Mouse (Mus musculus) left cerebral cortex, adult 9 months (tissue): ENCODE results near the gene Klhl29.

ENCODE experiments used
- DNase-seq, 2 experiments: peaks; one replicate each; pipeline ENCODE4 v3.0.0; 2022; ENCODE audit warnings: low spot score in 2 of 2

The Klhl29 gene

DNA sequence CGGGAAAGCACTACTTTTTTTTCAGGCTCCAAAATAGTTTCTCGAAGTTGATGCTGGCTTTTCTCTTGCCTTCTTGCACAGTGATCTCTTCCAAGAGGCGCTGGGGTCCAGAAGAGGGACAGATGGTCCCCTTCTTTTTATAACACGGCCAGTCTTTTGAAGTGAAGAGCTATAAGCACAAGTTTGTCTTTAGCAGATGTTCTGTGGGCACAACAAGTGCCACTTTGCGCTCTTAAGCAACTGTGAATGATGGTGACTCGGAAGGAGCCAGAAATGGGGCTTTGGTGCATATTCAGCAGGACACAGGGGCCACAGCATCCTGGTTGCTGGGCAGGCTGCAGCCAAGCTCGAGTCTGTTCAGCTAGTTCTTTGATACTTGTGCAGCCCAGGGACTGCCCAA is 249.6 kb downstream of the Klhl29 start:
- peak; percentile 68 to 76 for DNase-seq

DNA sequence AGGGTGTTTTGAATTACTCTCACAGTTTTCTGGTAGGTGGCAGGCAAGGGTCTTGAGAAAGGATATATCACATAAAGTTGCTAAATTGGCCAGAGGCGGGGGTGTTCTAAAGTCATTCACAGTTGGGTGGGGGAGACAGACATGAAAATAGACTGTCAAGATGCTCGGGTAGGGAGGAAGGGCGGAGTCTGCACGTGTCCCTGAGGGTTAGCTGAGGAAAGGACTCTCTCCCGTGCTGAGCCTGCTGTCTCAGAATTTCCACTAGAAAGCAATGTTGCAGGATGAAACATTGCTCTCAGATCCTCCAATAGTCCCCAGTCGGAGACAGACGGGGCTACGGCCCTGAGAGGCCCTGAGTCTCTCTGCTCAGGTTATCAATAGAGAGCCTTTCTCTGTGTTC is 252.5 kb downstream of the Klhl29 start:
- peak in 1 of 2 experiments; percentile 79 for DNase-seq

DNA sequence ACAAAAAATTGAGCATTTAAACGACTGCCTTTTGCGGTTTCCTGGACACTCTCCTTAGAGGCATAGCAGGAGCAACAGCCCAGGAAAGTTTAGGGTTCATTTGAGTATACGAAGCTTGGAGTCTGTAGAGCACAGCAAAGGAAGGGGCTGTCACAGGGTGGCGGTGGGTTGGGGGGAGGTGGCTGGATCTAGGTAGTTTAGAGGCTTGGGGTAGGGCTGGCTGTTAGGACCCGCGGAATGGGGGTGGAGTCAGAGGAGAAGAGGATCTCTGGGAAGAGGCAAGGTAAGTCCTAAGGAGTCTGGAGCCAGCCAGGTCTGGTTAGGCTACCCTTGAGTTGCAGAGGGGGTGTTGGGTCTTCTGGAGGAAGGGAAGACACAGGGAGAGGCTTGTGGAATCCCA is 255.2 kb downstream of the Klhl29 start:
- no peak for DNase-seq

DNA sequence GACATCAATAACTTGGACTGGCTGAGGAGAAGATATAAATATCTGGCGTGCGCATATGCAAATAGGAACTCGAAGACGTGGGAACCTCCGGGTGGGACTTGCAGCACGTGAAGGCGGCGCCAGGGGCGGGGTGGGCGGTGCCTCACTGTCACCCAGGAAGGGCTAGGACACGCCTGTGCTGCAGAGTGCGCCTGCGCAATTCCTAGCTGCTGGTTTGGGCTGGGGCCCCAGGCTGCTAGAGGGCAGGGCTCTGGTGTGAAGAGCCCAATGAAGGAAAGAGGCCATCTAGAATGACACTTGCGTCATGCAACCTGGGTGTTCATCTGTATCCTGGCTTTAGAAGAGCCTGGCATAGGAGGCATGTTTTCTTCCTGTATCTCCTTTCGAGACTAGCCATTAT is 255.8 kb downstream of the Klhl29 start:
- DNase-seq = peak; percentile 90 to 97

DNA sequence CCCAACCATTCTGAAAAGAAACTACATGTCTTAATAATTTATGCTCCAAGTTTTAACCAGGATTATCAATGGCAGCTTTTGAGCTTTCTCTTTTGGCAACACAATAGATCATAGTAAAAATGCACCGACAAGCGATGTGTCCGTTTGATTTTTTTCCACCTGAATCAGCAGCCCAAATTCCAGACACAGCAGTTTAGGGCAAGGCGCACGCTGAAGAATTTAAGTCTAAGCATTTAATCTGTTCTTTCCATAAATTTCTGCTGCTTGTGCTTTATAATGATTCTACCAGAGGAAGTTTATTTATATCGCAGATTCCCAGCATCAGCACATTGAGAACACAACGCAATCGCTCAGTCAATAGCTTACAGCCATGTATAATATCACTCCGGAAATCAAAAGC is 256.2 kb downstream of the Klhl29 start:
- no peak for DNase-seq

DNA sequence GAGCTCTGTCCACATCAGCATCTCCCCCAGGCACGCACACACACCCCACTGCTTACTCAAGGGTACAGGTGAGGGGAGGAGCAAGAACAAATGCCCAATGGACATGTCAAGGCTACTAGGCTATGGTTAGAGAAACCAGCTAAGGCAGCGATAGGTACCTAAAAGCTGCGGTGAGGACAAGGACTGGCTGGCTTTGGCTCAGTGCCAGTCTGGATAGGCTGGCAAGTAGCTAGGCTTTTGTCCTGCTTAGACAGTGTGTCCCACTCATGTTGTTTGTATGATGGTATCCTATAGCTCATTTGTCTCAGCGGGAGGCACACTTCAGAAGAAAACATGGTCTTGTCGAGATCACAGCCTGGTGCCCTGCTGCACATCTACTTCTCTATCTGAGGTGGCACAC is 258.9 kb downstream of the Klhl29 start:
- no peak for DNase-seq

DNA sequence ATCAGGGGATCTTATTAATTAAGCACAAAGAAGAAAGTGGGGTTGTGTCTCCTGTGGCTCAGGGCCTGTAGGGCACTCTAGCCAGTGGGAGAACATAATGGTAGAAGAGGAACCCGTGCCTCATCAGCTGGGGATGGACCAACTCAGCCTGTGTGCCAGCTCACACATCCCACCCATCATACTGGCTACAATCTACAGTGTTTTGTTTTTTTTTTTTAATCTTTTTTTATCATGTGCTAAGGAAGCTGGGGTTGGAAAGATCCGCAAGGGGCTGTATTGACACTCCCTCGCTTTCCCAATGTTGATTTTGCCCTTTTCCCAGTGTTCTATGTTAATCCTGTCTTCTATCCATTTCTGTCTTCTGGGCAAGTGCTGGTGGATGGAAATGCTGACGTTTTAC is 260.9 kb downstream of the Klhl29 start:
- DNase-seq = no peak

DNA sequence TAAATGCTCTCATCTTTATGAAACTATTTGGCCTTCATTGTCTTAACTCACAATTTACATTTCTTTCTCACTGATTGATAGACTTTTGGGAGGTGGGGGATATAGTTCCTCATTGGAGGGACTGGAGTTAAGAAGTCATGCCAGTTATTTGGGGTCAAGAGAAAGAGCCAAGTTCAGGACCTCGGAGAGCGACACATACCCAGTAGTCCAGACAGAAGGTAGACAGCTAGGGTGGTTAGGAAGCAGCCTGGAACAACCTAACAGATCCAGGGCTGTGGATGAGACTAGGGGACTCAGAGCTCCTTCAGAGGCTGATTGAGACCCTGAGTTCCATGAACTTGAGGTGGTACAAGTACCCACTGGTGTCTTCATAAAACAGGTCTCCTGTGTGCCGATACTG is 264.1 kb downstream of the Klhl29 start:
- DNase-seq = no peak

DNA sequence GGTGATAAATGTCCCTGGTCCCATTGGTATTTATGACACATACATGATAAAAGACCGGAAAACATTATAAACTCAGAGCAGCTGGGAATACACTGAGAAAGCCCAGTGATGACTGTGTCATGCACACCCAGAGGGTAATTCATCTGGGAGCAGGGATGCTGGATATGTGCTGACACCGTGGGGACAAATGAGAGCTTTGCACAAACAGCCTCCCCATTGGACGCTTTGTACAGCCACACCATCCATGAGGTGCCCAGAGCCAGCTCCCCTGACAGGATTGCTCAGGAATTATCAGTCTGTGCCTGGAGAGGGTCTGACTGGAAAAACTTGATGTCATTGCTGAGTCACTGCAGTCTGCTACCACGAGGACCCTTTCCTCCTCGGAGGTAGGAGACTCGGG is 266.9 kb downstream of the Klhl29 start:
- no peak for DNase-seq

DNA sequence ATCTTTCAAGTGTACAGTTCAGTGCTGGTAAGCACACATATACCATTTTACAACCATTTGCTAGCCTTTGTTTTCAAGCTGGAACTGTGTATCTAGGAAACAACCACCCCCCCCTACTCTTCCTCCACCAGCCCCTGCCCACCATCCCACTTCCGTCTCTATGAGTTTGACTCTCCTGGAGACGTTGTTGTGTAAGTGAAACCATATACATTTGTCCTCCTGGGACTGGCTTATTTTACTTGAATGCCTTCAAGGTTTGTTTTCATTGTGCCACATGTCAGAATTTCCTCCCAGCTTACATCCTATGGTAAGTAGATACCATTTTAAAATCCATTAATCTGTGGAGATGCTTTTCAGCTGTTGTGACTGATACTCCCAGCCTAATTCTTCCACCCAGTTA is 267.7 kb downstream of the Klhl29 start:
- DNase-seq = no peak

DNA sequence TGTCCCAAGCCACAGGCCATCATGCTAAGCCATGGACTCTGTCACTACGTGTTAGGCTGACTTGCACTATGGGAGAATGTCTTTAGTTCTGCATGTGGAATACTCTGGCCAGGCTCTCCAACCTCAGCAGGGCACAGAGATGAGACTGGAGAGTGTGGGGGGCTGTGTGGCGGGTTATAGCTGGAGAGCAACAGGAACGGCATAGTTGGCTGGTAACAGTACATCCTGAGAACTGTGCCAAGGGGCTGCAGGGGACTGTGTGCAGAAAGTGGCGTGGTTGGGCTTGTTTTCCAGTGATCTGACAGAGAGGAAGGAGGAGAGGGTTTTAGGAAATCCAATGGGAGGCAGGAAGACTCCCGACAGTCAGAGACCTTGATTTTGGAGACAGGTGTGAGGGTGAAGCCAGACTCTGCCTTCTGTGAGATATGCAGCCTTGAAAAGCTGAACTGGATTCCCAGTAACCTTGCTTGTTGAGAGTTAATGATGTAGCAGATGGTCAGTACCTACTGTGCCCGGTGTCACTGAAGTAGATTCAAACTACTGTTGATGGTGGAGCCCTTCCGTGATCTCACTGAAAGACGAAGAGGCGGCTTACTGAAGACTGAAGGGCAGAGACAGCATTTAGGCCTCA is 270.9 kb downstream of the Klhl29 start:
- DNase-seq = no peak

DNA sequence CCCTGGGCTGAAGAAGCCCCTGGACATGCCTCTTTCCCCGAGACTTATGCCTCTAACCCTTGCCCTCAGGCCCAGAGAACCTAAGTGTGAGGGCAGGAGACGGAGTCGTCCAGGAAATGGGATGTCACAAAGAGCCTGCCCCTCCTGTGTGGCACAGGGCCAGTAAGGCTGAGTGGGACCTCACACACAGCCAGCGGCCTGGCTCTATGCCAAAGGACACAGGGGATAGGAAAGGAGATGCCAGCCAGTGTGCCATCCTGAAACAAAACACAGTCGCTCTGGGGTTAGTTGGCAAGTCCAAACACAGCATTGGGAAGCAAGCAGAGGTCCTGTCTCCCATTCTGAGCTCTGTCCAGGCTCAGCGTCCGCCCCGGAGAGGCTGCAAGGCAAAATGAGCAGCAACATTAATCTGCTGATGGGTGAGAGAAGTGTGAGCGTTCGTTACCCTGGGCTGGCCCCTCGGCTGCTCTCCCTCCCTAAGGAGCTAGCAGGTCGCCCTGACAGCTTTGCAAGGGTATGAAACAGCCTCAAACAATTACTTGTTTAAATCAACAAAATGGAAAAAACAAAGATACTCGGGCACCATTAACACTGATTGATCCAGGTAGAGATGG is 274.0 kb downstream of the Klhl29 start:
- DNase-seq = no peak

DNA sequence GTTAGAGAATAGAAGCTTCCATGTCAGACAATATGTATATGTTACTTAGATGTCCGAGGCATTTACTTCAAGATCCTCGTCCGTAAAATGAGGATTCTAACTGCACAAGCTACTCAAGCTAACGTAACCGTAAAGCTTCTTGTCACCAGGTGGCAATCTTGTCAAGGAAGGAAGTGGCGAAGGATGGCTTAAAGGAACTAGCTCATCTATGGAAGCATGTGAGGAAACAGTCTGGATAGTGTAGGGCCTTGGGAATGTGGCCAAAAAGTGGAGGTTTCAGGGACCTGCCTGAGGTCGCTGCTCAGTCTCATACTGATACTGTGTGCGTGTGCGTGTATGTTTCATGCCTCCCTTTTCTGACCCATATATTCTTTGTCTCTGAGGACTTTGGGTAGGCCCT is 275.9 kb downstream of the Klhl29 start:
- DNase-seq = peak in 1 of 2 experiments; percentile 36

DNA sequence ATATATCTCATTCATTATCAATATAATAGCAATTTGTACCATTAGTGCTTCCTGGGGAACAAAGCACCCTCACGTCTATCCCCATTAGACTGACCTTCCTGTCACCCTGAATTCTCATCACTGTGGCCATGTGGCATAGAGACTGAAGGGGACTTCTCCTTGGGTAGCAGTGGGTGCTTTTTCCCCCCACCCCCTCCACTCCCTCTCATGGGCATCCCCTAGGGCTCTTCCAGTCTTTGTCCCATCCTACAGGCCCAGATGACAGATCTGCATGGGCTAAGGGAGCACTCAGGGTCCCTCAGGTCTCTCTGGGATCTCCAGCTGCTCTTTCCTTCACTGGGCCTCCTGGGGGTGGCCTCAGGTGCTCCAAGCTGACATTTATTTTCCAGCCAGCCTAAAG is 286.8 kb downstream of the Klhl29 start:
- no peak for DNase-seq

DNA sequence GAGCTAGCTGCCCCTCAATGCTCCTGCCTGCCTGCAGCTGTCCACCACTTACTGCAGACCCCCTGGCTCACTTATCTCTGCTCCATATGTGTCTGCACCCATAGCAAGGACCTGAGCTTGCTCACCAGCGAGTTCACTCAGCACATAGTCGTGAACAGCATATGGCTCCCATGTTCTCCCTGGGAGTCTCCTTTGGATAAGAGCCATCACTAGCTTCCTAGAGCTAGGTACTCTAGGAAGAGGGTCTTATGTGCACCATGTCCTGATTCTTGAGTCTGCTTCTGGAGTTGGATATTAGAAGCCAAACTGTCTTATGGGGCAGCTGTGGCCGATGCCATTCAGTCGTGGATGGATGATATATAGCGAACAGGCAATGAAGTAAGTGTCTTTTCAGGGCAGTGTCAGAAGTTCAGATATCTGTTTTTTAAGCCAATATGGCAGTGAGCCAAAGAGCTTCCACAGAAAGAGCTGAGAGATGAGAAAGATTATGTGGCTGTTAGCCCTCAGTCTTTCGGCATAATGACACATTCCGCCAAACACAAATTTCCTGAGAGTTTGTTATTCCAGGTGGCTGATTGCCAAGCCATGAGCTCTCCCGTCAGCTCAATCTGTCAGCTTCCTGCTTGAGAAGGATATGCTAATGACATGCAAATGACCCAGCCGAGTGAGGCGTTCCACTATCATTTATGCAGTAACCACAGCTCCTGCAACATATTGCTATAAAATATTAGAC is 287.5 kb downstream of the Klhl29 start:
- peak; percentile 39 to 58 for DNase-seq

DNA sequence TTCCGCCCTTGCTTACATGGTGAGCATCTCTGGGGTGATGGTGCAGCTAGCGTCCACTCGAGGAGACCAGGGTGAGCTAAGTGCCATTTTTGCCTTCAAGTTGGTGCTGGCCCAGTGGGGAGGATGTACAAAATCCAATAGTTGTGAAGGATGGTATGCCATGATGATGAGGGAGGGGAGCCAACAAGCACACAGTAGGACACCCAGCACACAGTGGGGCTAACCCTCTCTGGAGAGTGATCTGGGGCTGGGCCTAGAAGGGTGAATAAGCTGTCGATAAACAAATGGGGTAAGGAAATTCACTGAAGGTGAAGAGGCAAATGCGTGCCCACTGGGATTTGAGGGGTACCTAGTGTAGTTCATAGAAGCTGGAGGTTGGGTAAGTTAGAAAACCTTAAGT is 290.8 kb downstream of the Klhl29 start:
- DNase-seq = no peak

DNA sequence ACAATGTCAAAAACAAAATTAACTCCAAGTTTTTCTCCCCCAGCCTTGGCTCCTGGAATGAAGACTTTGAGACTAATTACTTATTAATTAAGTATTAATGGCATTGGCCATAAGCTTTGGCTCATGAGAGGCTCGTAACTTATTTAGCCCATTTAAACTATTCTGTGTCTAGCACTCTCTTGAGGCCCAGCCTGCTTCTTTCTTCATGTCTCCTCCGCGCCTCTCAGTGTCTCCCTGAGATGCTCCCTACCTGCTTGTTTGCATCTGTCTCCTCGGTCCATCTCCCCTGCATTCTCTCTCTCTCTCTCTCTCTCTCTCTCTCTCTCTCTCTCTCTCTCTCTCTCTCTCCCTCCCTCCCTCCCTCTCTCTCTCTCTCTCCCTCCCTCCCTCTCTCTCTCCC is 294.0 kb downstream of the Klhl29 start:
- DNase-seq = no peak

DNA sequence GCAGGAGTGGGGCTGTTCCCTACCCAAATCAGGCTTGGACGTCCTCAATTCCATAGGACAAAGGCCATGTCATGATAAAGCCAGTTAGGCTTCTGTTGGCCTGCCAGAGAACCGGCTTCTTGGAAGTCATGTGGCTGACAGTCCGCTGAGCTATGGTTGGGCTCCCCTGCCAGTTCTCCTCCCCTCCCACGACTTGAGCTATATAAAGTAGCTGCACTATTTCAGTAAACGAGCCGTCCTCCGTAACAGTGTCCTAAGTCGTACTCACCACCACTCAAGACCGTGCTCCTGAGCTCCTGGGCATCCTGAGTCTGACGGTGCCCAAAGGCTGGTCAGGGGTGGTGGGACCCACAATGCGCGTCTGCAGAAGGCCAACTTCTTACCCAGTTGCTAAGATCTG is 302.3 kb downstream of the Klhl29 start:
- DNase-seq = peak in 1 of 2 experiments; percentile 47

DNA sequence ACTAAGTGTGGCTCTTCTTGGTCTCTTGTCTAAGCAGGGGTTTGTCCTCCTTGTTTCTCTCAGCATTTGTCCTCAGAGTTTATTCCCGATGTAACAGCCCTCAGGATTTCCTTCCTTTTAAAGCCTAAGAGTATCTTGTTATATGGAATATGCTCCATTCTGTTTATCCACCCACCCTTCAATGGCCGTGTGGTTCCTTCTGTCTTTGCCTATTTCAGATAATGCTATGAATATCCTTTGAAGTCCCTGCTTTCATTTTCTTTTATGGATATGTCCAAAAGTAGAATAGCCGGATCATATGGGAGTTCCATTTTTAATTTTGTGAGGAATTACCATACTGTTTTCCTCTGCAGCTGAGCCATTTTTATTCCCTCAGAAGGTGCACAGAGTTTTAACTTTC is 305.4 kb downstream of the Klhl29 start:
- peak in 1 of 2 experiments; percentile 51 for DNase-seq

DNA sequence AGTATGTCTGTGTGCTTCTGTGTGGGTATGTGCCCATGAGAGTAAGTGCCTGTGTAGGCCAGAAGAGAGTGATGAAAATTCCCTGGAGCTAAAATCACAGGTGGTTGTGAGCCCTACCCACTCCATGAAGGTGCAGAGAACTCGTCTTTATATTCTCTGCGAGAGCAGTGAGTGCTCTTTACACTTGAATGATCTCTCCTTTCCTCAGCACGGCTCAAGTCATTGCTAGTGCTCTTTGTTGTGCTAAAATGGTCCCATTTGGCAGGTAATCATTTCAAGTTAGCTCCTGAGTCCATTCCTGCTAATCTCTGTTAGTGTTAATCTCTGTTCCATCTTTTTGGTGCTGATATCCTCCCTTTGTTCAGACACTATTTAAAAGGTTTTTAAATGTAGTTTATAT is 307.9 kb downstream of the Klhl29 start:
- no peak for DNase-seq

DNA sequence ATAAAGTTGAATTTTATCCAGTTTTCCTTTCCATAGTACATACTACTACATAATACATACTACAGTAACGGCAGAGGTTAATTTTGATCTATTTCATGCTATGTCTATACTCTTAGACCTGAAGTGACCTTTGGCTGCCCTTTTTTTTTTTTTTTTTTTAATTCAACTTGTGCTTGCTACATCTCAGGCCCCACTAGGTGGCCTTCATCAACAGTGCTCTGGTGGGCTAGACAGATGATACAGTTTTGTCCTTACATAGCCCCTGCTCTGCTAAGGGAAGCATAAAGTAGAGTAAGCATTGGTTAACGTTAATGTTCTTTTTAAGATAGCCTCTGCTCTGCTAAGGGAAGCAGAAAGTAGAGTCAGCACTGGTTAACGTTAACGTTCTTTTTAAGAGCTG is 327.4 kb downstream of the Klhl29 start:
- no peak for DNase-seq

DNA sequence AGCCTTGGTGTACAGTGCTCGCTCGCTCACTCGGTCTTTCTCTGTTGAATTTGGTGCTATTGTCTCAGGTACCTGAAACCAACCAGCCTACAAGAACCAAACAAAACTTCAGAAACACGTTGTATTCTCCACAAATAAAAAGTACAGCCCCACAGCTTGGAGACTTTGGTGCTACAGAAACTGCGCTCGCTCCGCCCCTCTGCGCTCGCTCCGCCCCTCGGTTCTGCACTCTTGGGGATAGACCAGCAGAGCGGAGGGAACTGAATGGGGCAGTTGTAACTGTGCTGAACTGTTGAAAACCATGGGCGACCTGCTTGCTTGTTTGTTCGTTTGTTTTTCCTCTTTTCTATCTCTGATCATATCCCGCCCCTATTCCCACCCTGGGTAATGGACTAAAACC is 331.3 kb downstream of the Klhl29 start:
- DNase-seq = no peak

DNA sequence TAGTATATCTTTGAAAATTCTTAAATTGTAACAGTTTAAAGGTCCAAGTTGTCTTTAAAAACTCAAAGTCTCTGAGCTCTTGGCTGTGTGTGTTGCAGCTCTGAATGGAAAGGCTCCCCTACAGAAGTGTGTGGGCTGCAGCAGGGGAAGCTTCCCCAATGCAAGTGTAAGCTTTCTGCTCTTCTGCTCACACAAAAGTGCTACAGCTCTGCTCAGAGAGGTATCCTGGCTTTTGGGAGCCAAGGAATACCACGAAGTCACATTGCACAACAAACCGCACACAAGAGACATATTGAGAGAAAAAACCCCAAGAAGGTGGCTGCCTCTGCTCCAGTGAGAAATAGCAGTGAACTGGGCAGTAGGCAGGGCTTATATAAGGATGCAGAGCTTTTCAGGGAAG is 337.5 kb downstream of the Klhl29 start:
- no peak for DNase-seq
